Mouse (Mus musculus) adrenal gland, postnatal 36 days (tissue): ENCODE measurements around the gene Gm29094. TPM values are rescaled to one million over a fixed set of nuclear protein-coding genes. Genes with fewer than 3 reads are reported as not detected.
"Not testable (repeated sequence)": the region's sequence is repeated elsewhere in the genome, so short reads cannot be mapped to it uniquely, and the experiment has no call there.

Experiments
- DNase-seq, 2 experiments: peaks; one replicate each; pipeline ENCODE4 v3.0.0; 2021; ENCODE audit warnings: mixed read lengths in 1 of 2
- long read RNA-seq, 2 experiments: library from polyadenylated mRNA; stranded (forward); transcript quantifications; one replicate each; pipeline ENCODE4 v2.0.0; 2021; ENCODE audit warnings: borderline sequencing depth in 2 of 2
- total RNA-seq, 2 experiments: library from RNA; stranded (reverse); gene quantifications; 2 replicates each; pipeline ENCODE4 v1.2.3; 2021

Gm29094 gene
- not detected for total RNA-seq
- long read RNA-seq, experiment 1, result 0 reads
- long read RNA-seq, experiment 2, result 0 reads

DNA sequence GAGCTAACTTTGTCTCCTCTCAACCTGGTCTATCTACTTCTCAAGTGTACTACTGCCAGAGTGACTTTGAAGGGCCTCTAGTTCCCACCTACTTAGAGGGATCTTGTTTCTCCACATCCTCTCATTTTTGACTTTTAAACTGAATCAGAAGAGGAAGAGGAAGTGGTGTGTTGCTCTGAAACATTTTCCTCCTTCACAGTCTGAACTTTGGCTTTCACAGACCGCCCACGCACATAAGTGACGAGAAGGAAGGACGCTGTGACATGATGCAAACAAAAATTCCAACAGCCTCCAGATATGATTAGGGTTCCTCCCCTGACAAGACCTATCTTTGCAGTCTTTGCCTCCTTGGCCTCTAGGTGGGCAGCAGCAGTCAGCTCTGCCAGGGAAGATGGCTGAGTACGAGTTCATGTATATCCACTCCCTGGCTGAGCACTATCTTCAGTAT lies at the start of gene Gm29094, which contains the start of gene Bcl2a1b:
Gm29094 (plus strand) TSS at position 411 of the 448 bp plus-strand sequence.
Bcl2a1b (plus strand) TSS at position 241 of the 448 bp plus-strand sequence.
- not testable (repeated sequence) for DNase-seq

- DNase-seq, result not testable (repeated sequence)
Measured at GRCm38 (mm10) chr9:89172539-89172938, 26.6 kb upstream of the Gm29094 start.

- DNase-seq, result peak; percentile 77 to 79
Measured at GRCm38 (mm10) chr9:89178833-89179232, 20.3 kb upstream of the Gm29094 start.

GRCm38 (mm10) chr9:89179469-89179868 lies 19.7 kb upstream of the Gm29094 start:
- not testable (repeated sequence) for DNase-seq

DNA sequence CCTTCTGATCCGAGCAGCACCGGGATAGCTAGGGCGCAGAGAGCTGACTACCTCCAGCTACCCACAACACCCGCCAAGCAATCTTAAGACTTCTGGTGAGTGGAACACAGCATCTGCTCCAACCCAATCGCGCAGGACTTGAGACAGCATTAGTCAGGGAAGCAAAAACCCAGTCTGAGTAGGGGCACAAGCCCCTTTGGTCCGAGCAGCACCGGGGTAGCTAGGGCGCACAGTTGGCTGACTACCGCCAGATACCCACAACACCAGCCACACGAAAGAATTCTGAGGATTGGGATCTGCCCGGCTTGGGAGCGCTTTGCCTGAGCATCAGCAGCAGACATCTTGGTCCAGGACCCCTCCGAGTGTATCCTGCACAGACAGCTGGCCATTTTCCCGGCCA lies 12.2 kb upstream of the Gm29094 start:
- not testable (repeated sequence) for DNase-seq

DNA sequence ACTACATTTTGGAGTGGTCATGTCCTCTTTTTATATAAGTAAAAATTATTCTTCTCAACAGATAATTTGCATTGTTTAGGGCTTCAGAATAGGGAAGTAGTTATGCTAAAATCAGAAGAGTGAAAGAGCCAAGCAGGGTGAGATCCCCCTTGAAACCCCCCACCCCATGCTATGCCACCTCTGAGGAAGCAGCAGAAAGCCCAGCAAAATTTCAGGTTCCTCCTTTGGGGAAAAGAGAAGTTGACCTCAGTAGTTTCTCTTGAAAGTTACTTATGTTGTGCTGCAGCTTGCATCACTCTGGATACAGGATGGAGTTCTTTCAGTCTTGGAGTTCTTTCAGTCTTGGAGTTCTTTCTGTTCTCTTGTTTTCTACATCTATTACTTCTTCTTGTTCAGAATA lies 3.7 kb upstream of the Gm29094 start:
- not testable (repeated sequence) for DNase-seq

DNA sequence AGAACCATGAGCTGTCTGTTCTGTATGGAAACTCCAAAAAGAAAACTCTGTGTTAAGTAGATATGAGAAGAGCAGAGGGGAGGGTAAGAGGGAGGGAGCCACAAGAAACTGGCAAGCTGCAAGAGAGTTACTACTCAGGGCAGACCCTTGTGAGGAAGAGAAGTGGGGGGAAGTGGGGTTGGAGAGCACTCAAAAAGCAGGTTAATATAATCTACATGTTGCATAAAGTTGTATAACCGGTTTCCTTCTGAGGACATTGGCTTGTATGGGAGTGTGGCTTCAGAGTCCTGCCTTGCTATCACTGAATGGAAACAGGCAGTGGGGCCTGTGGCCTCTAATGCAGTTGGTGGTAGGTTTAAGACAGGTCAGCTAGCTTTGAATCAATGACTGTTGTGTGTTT lies 1.7 kb upstream of the Gm29094 start:
- not testable (repeated sequence) for DNase-seq

- not testable (repeated sequence) for DNase-seq
Measured at GRCm38 (mm10) chr9:89198349-89198748, 830 bp upstream of the Gm29094 start.

GRCm38 (mm10) chr9:89202256-89202655 lies 3.1 kb downstream of the Gm29094 start:
- DNase-seq, result not testable (repeated sequence)

GRCm38 (mm10) chr9:89208939-89209338 lies 9.8 kb downstream of the Gm29094 start:
- not testable (repeated sequence) for DNase-seq

DNA sequence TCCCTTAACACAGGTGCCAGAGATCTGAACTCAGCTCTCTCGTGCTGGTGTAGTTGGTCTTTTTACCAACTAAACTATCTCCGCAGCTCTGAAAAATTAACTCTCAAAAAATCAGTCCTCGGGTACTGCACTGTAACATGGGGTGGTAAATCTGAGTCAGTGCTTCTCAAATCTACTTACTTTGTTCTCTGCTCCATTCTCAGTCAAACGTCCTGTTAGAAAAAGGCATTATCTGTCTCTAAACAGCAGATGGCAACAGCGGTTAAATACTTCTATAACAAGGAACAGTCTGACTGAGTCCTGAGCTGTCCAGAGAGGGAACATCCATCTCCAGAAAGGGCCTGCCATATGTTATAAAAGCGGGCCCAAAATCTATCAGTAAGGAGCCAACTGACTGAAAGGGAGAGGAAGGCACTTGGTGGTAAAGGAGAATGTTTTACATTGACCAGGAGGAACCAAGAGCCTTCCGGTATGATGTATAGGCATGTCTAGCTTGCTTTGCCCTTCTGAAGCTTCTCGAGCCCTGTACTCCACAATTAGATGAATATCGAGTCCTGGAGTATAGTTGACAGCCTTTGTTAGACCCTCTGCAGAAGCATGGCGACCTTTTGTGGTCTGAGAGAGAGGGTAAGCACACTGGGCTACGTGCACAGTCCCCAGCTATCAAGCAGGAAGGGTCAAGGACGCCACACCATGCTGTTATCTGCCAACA lies 11.3 kb downstream of the Gm29094 start, which contains the start of gene Mthfs:
Mthfs (plus strand) TSS at position 324 of the 712 bp plus-strand sequence.
- DNase-seq, result not testable (repeated sequence)

DNA sequence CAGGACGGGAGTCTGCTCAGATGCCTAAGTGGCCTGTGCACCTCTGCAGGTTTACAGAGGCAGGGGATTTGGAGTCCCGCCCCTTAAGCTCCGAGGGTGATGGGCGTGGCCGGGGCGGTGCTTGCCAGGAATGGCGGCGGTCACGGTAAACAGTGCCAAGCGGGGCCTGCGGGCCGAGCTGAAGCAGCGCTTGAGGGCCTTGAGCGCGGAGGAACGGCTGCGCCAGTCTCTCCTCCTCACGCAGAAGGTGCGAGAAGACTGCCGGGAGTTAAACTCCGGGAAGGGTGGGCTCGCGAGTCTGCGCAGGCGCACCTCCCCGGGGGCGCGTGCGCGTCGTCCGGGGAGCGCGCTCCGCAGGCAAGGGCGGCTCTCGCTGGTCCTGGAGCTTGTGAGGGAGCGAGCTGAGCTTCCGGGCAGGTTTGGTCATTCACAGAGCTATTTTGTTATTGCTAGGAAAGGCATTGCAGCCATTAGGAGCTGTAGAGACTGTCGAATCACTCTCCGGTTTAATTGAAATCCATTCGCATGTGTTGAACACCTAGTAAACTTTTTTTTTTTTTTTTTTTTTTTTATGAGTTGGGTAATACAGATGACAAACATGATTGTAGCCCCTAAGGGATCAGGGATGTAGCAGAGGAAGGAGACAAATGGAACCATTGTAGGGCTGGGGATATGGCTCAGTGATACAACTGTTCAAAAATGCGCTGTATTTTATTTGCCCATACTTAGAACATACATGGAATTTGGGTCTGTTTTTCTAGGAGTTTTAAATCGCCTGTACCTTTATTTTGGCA lies 12.1 kb downstream of the Gm29094 start:
- peak; percentile 77 to 82 for DNase-seq

GRCm38 (mm10) chr9:89212428-89212827 lies 13.2 kb downstream of the Gm29094 start:
- DNase-seq, result peak; percentile 31 to 53

- not testable (repeated sequence) for DNase-seq
Measured at GRCm38 (mm10) chr9:89218174-89218573, 19.0 kb downstream of the Gm29094 start.

- DNase-seq, result not testable (repeated sequence)
Measured at GRCm38 (mm10) chr9:89219668-89220067, 20.5 kb downstream of the Gm29094 start.

DNA sequence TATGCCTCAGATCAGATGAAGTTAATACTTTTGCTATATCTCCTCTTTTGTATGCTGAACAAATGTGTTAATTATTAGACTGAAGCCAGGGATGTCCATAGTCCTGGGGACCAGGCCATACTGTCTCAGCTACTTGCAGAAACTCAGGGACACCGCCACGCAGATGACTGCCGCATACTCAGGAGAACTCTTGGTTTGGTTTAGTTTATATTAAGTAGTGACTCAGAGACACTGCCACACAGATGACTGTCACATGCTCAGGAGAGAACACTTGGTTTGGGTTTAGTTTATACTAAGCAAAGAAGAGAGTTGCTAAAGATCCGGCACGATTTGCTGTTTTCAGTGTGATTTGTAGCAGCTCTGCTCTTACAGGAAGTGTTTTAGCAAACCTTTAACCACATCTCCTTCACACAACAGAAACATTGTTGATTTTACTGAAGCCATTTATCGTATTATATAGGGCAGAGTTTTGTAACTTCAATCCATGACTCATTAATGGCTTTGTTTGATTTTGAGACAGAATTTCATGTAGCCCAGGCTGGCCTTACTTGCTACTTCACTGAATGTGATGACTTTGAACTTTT lies 21.6 kb downstream of the Gm29094 start:
- DNase-seq, result not testable (repeated sequence)

DNA sequence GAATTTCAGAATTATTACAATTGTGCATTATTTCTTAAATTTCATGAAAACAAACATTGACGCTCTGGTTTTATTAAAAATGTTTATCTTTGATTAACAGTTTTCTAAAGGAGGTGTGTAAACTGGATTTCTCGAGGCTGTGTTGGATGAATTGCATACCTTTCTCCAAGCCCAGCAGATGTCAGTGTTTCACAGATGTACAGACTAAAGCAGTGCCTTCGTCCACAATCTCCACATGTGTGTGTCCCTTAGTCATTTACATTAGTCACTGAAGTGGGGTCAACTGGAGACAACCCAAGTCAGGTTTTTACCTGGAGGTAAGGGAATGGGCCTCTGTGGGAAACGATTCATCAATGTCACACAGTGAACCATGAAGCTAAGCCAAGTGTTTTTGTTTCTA lies 26.9 kb downstream of the Gm29094 start:
- peak in 1 of 2 experiments; percentile 12 for DNase-seq

- no peak for DNase-seq
Measured at GRCm38 (mm10) chr9:89228122-89228521, 28.9 kb downstream of the Gm29094 start.

GRCm38 (mm10) chr9:89230897-89231497 lies 31.8 kb downstream of the Gm29094 start:
- DNase-seq, result peak; percentile 24 to 49

DNA sequence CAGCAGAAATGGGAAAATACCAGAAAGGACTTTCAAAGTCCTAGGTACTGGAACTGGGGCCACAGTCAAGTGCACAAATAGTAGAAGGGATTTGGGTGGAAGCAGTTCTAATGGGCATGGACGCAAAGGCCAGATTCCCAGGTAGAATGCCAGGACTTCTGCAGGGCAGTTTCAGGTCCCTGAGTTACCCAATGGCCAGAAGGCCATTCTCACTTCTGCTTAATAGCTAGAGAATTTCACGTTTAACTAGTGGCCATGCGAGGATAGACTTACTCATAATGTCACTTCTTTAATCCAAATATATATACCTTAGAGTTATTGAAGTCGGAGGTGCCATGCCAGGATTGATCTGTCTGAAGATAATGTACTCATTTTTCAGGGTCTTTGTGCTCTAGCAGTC lies 38.0 kb downstream of the Gm29094 start:
- DNase-seq, result not testable (repeated sequence)

DNA sequence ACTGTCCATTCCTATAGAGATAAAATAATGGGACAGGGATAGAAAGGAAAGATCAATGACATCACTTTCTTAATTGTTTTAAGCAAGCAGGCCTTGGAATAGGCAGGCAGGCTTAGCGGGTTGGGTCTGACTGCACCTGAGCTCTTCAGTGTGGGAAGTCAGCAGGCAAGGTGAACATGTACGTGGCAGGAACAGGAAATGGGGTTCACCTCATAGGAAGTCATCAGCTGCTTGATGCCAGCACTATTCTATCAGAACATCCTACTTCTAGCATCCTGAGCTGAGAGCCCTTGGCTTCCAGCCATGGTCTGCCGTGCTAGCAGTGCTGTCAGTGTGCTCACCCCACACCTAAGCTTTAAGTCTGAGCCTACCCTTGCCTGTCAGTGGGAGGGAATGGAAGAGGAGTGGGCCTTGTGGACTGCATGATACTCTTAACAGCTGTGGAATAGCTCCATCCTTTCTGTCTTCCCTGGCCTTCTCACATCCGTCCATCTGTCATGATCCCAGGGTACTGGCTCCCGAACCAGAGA lies 39.9 kb downstream of the Gm29094 start:
- DNase-seq, result not testable (repeated sequence)
